Mouse (Mus musculus) cortical plate, adult 2 months (tissue): ENCODE measurements around the gene Gm42791.

Experiments
- CTCF ChIP-seq: fragments of 200-500 bp; IDR thresholded peaks from 2 replicates; pipeline ENCODE4 v1.5.1; 2011; ENCODE audit warnings: mild to moderate bottlenecking, control low read depth, low read length; ENCODE audit not compliant: insufficient read depth; ENCODE audit errors: extremely low read depth
- POLR2A ChIP-seq: fragments of 200-500 bp; IDR thresholded peaks from 2 replicates; pipeline ENCODE4 v1.6.1; 2011; ENCODE audit warnings: mild to moderate bottlenecking, low read length, control low read depth; ENCODE audit not compliant: insufficient read depth; ENCODE audit errors: extremely low read depth

- TF ChIP-seq CTCF (no peak), POLR2A (no peak)
These were observed 37.9 kb downstream of the Gm42791 start for GRCm38 (mm10) chr5:148956898-148957535.
